Mouse (Mus musculus): ENCODE results near the gene Dusp22. TPM values are rescaled to one million over a fixed set of nuclear protein-coding genes. Genes with fewer than 3 reads are reported as not detected.

Dusp22 gene
- total RNA-seq, 1 experiment from 2014 or later: 20.6 TPM

DNA sequence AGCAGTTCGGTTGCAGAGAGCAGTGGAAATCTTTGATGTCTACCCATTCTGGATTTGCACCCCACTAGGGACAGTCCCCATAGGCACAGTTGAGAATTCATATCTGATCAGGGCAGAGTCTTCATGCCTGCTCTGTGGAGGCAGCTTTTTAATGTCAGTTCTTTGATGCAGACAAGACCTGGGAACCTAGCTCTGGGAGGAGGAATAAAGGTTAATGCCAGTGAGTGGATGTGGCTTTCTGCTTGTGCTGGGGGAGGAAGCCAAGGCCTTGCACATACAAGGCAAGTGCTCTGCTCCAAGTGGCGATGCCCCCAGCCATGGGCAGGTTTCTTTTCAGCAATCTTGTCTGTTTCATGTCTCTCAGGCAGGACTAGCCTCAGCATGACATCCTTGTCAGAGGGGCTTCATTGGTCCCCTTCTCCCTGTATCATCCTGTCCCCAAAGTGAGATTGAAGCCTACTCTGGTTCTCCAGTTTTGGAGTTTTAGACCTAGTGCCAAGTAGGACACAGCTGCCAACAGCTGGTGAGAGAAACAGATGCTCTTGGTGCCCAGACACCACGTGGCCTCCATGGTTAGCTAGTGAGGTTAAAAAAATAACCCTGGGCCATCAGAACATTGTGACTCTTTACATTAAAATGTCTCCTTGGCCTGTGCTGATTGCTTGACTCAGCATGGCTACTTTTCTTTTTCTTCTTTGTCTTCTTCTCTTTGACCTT is 100.7 kb downstream of the Dusp22 start:
- no peak for ATAC-seq (ENCODE audit: extremely low read depth, insufficient number of reproducible peaks, low FRiP score, poor library complexity, severe bottlenecking)

Other genes starting within 250 kb of the Dusp22 start
- gene Uqcrfs1, start 114.6 kb upstream of the Dusp22 start, total RNA-seq (2017): 51.8 and 57.1 TPM in 2 replicates
- gene Irf4, start 89.2 kb downstream of the Dusp22 start, total RNA-seq (2017): 62.0 and 67.5 TPM in 2 replicates